Mouse (Mus musculus) left cerebral cortex, postnatal 4 days (tissue): Measurements from ENCODE around the gene Acsbg2. TPM values are rescaled to one million over a fixed set of nuclear protein-coding genes. Genes with fewer than 3 reads are reported as not detected.
A peak's percentile ranks its signal among the peaks of the same experiment; 100 is the strongest.
"Not testable (repeated sequence)": the region's sequence is repeated elsewhere in the genome, so short reads cannot be mapped to it uniquely, and the experiment has no call there.

Source experiments
- DNase-seq: peaks from one replicate; pipeline ENCODE4 v3.0.0-alpha.2; 2022
- intact Hi-C: fragments of 180-260 bp; cut with DNase I; formaldehyde crosslinking; loops from one replicate; pipeline ENCODE4 v1.15.1; 2025
- total RNA-seq, 2 experiments: library from RNA; stranded (reverse); gene quantifications; 2 replicates each; pipeline ENCODE4 v1.2.3; 2021

The Acsbg2 gene
- not detected for total RNA-seq

DNA sequence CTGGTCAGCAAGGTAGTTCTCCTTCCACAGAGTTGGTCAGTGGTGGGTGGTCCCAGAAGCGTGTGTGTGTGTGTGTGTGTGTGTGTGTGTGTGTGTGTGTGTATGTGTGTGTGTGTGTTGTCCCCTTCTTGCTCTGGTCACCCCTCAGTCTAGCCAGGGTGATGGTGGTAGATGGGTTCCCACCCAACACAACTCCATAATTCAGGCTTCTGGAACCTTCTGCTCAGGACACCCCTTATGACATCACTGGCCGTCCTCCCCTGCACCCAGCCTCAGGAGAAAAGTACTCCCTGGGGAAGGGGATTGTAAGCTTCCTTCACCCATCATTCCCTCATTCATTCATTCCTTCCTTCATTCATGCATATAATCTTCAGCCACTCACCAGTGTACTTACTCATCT is at the start of gene Acsbg2:
Acsbg2 (minus strand) TSS at position 211 of the 400 bp plus-strand sequence.
- intact Hi-C loops = no loop called here
- DNase-seq = no peak

DNA sequence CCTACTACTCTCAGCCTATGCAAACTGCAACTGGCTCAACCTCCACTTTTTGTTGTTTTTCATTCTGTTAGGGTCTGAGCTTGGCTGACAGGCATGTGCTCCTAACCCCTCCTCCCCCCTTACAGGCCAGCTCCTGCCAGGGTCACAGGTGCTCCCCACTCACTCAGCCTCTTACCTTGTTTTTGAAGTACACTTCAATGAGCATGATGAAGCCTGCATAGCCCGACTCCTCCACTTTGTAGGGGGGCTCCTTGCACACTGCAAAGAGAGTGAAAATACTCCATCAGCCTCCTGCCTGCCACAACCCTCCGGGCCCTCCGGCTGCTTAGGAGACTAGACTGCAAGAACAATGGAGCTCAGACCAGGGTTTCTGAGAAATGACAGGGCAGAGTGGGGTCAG is 45.5 kb upstream of the Acsbg2 start:
- DNase-seq = no peak
- intact Hi-C loops = no loop called here

DNA sequence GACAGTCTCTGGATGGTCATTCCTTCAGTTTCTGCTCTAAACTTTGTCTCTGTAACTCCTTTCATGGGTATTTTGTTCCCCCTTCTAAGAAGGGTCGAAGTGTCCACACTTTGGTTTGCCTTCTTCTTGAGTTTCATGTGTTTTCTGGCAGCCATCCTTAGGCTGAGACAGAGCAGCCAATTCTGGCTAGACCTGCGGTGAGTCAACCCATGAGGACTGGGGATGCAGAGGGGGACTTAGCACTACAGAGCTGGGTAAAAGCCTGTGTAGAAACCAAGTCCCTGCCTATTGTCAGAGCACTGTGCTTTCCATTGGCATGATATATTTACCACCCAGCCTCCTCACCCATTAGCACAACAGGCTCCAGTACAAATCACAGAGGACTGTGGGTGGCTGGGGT is 42.9 kb upstream of the Acsbg2 start:
- intact Hi-C loops = no loop called here
- no peak for DNase-seq

DNA sequence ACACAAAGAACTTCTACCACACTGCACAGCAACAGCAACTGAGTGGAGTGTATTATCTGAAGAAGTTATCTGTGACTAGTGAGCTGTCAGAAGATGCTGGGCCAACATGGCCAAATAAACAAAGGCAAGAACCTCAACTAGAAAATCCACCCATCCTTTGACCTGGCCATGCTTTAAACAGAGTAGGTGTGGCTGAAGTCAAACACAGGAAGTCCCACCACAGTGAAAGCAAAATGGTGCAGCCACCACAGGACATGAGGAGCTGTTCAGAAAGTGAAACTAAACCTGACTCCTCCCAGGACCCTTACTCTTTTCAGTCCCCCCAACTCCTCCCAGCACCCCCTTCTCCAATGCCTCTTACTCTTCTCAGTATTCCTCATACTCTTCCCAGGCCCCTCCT is 39.2 kb upstream of the Acsbg2 start:
- DNase-seq = no peak
- intact Hi-C loops = no loop called here

DNA sequence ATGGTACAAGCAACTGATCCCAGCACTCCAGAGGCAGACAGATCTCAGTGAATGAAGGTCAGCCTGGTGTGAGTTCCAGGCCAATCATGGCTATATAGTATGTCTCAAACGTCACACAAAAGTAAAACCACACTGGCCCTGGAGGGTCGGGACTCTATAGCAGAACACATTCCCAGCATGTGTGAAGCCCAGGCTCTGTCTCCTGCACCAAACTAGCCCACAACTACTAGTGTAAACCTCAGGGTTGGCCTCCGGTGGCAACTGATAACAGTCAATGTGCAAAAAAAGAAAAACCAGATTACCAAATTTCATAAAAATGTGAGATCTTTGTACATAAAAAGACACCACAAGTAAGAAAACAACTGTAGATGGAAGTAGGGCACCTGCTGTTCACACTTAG is 38.8 kb upstream of the Acsbg2 start:
- no peak for DNase-seq
- intact Hi-C loops = no loop called here

DNA sequence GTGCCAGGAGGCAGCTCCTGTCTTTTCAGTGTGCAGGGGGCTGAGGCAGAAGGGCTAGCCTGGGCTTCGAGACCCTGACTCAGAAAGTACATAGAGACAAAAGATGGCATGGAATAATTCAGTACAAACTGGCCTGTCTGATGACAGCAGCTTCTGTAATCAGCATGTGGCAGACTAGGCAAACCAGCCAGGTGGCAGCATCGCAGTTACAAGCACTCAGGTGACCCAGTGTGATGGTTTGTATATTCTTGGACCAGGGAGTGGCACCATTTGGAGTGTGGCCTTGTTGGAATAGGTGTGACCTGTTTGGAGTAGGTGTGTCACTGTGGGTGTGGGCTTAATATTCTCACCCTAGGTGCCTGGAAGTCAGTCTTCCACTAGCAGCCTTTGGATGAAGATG is 35.5 kb upstream of the Acsbg2 start:
- DNase-seq, intact Hi-C loops: not testable (repeated sequence)

DNA sequence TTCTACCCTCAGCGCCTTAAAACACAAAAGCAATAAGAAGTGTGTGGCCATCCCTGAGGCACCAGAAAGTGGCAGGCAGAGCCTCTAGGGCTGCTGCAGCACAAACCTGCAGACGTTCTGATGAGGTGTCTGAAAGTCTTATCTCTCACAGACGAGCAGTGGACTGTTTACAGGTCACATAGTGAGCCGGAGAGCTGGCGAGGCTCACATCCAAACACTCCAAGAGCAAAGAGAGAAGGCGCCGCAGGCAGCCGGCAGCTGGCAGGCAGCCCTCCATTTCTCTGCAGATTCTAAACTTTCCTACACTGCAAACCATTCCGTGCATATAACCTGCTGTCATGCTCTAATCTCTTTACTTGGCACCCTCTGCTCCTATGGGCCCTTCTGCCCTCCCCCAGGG is 33.6 kb upstream of the Acsbg2 start:
- no peak for DNase-seq
- intact Hi-C loops = no loop called here

DNA sequence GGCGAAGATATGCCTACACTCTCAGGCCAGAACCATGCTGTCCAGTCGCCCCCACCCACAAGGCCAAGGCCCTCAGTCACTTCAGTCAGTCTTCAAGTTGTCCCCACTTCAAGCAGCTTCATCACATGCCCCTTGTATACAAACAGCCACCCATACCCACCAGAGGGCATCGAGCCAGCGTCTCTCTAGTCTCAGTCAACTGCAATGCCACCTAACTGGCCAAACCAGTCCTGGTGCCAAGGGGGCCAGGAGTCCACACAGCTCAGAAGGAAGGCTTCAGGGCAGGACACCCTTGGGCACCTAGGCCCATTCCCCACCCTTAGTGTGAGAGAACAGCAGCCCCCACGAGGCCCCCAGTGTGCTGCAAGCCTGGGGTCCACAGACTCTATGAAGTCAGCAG is 32.8 kb upstream of the Acsbg2 start:
- DNase-seq = no peak
- intact Hi-C loops = no loop called here

DNA sequence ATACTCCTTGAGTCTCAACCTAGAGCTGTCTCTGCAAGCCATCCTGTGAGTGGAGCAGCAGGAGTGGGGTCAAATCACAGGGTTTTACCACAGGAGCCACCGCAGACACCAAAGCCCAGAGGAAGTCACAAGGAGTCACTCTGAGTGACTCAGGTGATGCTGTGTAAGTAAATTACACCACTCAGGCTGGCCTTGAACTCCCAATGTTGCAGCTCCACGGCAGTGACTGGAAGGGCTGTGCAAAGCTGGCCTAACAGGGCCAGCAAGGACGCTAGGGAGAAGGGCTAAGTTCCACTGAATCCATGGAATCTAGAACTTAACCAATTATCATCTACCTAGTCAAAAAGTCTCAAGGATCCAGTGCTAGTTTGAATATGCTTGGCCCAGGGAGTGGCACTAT is 31.9 kb upstream of the Acsbg2 start:
- DNase-seq = no peak
- intact Hi-C loops = no loop called here

DNA sequence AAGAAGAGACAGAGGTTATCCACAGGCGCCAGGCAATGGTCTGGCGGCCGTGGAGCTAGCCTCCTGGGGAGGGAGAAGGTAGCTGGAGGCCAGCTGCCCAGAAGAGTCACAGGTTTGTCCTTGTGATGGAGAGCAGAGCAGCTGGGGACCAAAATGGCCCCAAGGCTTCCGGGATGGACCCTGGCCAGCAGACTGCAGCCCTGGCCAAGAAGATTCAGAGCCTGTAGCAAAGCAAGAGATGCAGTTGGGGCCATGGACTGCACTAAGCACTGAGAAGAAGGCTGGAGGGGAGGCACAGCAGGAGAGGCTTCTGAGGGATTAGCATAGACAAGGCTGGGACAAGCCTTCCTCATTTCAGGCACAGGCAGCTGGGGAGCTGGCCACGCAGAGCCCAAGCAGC is 28.5 kb upstream of the Acsbg2 start:
- DNase-seq = peak; percentile 44
- intact Hi-C loops = no loop called here

DNA sequence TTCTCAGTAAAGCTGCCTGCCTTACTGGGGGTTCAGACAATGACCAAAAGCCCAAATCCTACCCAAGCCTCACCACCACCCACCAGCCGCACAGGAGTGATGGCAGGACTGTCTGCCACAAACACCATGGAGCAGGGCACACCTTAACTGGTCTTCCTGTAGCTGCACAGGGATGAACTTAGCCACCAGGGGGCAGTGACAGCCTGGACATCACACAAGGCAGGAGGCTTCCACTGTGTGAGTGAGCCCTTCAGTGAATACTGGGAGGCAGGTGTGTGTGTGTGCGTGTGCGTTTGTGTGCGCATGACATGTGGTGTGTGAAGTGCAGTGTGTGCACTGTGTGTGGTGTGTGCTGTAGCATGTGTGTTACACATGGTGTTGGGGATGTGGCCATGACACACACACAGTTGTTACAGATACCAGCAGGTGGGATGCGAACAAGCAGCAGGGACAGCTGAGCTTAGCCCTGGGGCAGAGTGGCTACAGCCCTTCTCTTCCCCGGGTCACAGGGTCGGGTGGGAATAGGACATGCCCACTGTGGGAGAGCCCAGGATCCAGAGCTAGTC is 23.5 kb upstream of the Acsbg2 start:
- peak; percentile 83 for DNase-seq
- intact Hi-C loops = no loop called here

DNA sequence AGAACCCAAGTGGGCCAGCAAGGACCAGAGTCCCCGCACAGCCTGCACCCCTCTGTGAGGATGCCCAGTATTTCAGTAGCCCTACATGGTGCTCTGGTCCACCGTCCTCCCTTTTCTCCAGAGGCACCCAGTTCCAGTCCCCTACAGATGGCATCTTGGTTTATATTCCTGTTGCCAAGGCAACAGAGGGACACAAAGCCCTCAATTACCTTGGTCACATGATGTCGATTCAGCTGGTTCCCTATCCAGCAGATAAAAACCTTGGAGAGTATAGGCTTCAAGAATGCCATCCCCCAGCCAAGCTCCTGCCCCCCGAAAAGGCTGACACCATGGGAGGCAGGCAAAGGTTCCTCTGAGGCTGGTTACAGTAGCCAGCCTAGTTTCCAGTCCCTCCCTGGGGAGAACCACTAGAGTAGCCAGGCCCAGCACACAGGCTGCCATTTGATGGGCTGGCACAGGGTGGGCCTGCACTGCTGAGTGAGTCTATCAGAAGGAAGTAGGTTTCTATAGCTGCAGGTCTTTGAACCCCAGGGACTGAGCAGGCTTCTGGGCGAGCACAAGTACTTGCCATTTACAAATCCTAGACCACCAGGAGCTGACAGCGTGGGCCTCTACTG is 22.4 kb upstream of the Acsbg2 start:
- intact Hi-C loops = no loop called here
- DNase-seq = no peak

DNA sequence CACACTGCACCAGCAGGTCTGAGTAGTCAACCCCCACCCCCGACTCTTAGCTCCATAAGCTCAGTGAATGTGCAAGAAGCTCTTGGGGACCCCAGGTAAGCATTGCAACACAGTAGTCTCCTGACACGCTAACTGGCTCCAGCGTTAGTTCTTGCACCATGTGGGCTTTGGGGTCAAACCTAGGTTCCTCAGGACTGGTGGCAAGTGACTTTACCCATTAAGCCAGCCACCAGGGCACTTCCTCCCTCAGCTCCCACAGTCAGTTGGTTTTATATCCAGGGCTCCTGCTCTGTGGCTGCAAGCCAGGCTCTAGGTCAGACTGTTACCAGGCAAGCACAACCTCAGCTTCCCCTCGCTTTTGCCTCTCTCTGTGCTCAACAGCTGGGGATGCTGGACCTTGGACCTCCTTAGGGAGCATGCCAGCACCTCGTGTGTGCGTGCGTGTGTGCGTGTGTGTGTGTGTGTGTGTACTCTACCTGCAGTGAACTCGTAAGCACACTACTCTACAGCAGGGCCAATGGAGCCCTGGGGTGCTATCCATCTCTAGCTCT is 21.2 kb upstream of the Acsbg2 start:
- intact Hi-C loops = no loop called here

DNA sequence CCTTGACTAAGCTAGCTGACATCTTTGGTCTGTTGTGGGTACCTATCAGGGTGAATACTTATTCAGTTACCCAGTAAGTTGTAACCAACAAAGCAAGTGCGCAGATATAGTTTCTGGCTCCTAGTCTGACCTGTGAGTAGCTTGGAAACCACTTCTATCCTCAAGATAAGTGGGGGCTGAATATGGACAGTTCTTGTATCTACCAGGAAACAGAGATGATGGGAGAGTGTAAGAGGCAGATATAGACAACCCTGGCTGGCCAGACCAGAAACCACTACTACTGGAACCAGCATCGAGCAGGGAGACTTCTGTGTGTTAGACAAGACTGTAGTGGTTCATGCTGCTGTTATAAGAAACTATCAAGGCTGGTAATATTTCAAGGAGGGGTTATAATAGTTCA is 15.8 kb upstream of the Acsbg2 start:
- intact Hi-C loops = no loop called here
- DNase-seq = no peak

More for the DNA sequence above, 21.2 kb upstream of the Acsbg2 start:
- DNase-seq = no peak

DNA sequence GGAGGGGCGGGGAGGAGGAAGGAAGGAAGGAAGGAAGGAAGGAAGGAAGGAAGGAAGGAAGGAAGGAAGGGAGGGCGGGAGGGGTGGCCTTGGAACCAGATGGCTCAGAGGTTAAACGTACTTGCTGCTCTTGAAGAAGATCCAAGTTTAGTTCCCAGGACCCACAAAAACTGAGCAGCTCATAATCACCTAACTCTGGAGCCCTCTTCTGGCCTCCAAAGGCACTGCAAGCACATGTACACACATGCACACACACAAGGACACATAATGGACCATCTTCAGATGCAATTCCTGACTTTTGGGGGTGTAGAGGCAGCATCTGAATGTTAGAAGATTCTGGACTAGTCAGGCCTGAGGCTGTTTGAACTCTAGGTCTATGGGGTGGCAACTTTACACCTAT is 13.8 kb upstream of the Acsbg2 start:
- intact Hi-C loops = no loop called here

DNA sequence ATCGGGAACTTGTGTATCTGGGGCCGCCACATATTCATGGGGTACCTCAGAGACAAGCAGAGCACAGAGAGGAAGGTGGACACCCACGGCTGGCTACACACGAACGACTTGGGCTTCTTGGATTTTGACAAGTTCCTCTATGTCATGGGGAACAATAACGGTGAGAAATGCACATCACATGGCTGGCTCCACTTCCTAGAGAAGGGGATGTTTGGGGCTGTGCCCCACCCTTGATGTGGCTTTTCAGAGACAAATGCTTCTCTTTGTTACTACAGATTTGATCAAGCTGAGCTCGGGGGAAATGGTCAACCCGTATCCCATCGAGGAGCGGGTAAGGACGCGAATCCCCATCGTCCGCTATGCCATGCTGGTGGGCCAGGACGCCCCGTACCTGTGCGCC is 10.6 kb upstream of the Acsbg2 start:
- intact Hi-C loops = no loop called here
- no peak for DNase-seq

More for the DNA sequence above, 13.8 kb upstream of the Acsbg2 start:
- DNase-seq = no peak

DNA sequence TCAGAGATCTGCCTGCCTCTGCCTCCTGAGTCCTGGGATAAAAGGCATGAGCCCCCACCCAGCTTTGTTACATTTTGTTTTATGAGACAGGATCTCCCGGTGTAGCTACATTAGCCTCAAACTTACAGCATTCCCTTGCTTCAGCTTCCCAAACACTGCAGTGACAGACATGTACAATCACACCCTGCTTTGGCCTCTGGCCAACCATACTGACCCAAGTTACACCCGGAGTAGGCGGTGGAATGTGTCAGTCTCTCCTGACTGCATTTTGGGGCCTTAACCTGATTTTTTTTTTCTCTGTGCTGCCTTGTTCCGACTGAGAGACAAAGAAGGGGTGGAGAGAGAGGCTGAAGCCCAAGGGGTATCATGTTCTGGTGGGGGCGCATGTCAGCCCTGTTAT is 10.1 kb upstream of the Acsbg2 start:
- intact Hi-C loops = no loop called here
- DNase-seq = no peak

DNA sequence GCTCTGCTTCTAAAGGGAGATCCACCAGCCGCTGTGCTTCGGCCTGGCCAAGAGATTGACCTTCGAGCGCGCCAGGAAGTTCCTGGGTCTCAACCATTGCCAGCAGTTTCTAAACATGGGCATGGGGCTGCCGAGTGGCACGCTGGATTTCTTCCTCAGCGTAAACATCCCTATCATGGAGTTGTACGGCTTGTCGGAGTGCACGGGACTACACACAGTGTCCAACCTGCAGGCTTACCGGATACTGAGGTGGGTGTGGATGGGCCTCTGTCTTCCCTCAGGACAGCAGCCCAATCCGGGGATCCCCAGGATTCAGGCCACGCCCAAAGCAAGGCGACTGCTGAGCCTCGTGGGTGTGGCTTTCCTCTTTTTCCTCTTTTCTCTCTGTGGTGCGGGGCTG is 9.4 kb upstream of the Acsbg2 start:
- no peak for DNase-seq
- intact Hi-C loops = no loop called here

DNA sequence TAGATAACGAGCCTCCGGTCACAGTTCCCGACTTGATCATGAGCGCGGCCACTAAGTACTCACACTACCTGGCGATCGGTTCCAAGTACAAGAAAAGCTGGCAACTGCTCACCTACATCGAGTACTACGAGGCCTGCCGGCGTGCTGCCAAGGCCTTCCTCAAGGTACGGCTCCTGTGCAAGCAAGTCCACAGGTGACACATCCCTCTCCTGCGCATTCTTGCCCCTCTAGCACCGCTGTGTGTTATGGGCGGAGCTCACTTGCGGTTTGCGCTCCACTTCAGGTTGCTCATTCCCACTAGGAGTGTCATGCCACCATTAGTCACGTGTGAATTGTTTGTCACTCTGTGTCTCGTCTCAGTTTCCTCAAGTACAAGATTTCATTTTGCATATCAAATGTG is 3.2 kb upstream of the Acsbg2 start:
- intact Hi-C loops = no loop called here
- no peak for DNase-seq

DNA sequence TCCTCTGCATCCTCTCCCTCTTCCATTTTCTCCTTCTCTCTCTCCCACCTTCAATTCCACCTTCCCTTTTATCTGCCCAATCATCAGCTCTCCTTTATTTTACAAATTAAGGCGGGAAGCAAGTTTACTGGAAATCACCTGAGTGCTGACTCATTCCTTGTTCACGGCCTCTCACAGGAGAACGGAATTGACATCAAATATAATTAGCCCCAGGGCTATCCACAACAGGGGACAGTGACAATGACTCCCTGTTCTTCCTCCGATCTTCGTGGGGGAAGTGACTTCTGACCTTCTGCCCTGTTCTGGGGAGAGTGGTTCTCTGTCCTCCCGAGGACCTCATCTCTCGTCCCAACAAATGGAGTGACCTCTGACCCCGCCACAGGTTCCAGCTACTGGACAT is 2.7 kb upstream of the Acsbg2 start:
- intact Hi-C loops = no loop called here
- DNase-seq = no peak

DNA sequence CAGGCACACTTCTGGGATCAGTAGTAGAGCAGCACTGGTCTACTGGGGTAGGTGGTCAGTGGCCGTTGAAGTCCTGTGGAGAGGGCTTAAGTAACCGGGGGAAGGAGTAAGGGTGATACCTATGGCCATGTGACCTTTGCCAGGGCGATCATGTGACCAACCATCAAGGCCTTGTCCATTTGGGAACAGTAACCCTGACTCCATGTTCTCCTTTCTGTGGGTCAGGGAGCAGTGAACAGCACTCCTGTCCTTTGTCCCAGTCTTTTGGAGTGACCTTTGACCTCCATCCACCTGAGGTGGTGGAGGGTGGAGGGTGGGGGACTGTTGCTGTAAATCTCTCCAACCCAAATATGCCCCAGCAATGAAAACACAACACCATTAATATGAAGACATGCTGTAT is 2.2 kb upstream of the Acsbg2 start:
- intact Hi-C loops = no loop called here
- no peak for DNase-seq

DNA sequence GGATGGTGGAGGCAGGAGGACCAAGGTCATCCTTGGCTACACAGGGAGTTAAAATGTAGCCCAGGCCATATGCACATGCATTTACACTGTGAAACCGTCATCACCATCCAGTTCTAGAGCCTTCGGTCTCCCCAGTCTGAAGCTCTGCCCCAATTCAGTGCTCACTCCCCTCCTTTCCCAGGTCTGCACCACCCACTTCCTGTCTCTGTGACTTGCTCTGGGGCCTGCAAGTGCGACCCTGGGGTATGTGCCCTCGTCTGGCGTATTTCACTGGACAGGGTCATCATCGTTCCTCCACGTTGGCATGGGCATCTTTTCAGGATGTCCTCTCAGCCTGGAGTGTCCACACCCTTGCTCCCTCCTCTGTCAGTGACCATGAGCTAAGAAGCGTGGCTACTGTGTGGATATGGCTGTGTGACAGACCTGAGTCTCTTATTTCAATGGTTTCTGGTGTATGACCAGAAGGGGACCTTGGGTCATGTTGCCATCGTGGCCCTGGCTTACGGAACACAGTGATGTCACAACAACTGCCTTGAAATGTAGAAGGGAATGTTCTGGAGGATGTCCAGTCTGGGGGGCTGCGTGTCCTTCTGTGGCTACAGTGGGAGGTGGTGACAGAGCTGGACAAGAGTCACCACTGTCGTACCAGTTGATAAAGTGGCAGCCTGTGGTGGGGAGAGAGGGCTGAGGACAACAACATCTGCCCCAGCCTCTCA is 847 bp upstream of the Acsbg2 start, which contains the start of gene 1700061G19Rik:
1700061G19Rik (plus strand) TSS at position 542 of the 716 bp plus-strand sequence.
- no peak for DNase-seq
- intact Hi-C loops = no loop called here
